Mouse (Mus musculus): ENCODE measurements around the gene Gpn3. TPM values are rescaled to one million over a fixed set of nuclear protein-coding genes. Genes with fewer than 3 reads are reported as not detected.
A peak's percentile ranks its signal among the peaks of the same experiment; 100 is the strongest.

Gpn3 gene
- polyA plus RNA-seq, 1 experiment from 2014 or later, result 72.8 TPM

GRCm38 (mm10) chr5:122399871-122400270 lies 28.2 kb downstream of the Gpn3 start:
- Histone ChIP-seq H3K36me3 (ENCODE audit: insufficient read depth, low read length) (peaks cover 43% of the 10 kb centered on the region), H3K4me3 (ENCODE audit: low read length) (no peak overlapping the region), H3K9me3 (ENCODE audit: low read length) (no peaks in the 10 kb centered on the region), H3K4me1 (ENCODE audit: insufficient read depth, low read length) (no peaks in the 10 kb centered on the region), H3K27ac (ENCODE audit: low read length) (no peak overlapping the region), H3K9ac (replicated peaks; ENCODE audit: low read length) (no peak overlapping the region), H3K27me3 (ENCODE audit: insufficient read depth, low read length) (no peaks in the 10 kb centered on the region), H3K4me2 (replicated peaks; ENCODE audit: low read depth, low read length) (no peak overlapping the region)
- ATAC-seq (ENCODE audit: low FRiP score, low TSS enrichment), result no peak
- 88% methylated on average over 8 of the region's 8 CpGs for WGBS

- no peak overlapping the region for H3K27ac ChIP-seq (ENCODE audit: low read length)
- no peaks in the 10 kb centered on the region for H3K4me1 ChIP-seq (ENCODE audit: insufficient read depth, low read length)
- no peak overlapping the region for H3K4me3 ChIP-seq (ENCODE audit: low read length)
- no peak overlapping the region for H3K4me2 ChIP-seq (replicated peaks; ENCODE audit: low read depth, low read length)
- 59% methylated on average over 18 of the region's 18 CpGs for WGBS
- H3K9ac ChIP-seq (replicated peaks; ENCODE audit: low read length), result no peak overlapping the region
- no peak for ATAC-seq (ENCODE audit: low FRiP score, low TSS enrichment)
- no peaks in the 10 kb centered on the region for H3K9me3 ChIP-seq (ENCODE audit: low read length)
- no peaks in the 10 kb centered on the region for H3K27me3 ChIP-seq (ENCODE audit: insufficient read depth, low read length)
- peaks cover 52% of the 10 kb centered on the region for H3K36me3 ChIP-seq (ENCODE audit: insufficient read depth, low read length)
Measured at GRCm38 (mm10) chr5:122400628-122401302, 29.1 kb downstream of the Gpn3 start.

- H3K4me1 ChIP-seq (ENCODE audit: insufficient read depth, low read length), result no peaks in the 10 kb centered on the region
- ATAC-seq (ENCODE audit: low FRiP score, low TSS enrichment), result no peak
- peaks cover 57% of the 10 kb centered on the region for H3K36me3 ChIP-seq (ENCODE audit: insufficient read depth, low read length)
- no peak overlapping the region for H3K27ac ChIP-seq (ENCODE audit: low read length)
- no peaks in the 10 kb centered on the region for H3K9me3 ChIP-seq (ENCODE audit: low read length)
- no peak overlapping the region for H3K9ac ChIP-seq (replicated peaks; ENCODE audit: low read length)
- no peak overlapping the region for H3K4me3 ChIP-seq (ENCODE audit: low read length)
- no peak overlapping the region for H3K4me2 ChIP-seq (replicated peaks; ENCODE audit: low read depth, low read length)
- 16% methylated on average over 8 of the region's 8 CpGs for WGBS
- H3K27me3 ChIP-seq (ENCODE audit: insufficient read depth, low read length), result no peaks in the 10 kb centered on the region
Measured at GRCm38 (mm10) chr5:122401303-122401640, 29.6 kb downstream of the Gpn3 start.

GRCm38 (mm10) chr5:122402160-122402559 lies 30.5 kb downstream of the Gpn3 start:
- H3K36me3 ChIP-seq (ENCODE audit: insufficient read depth, low read length), result peaks cover 57% of the 10 kb centered on the region
- WGBS, result 77% methylated on average over 13 of the region's 13 CpGs
- H3K27me3 ChIP-seq (ENCODE audit: insufficient read depth, low read length), result no peaks in the 10 kb centered on the region
- no peak overlapping the region for H3K27ac ChIP-seq (ENCODE audit: low read length)
- peak; percentile 32; the same call in 1 of the 2 replicates for ATAC-seq (ENCODE audit: low FRiP score, low TSS enrichment)
- H3K4me3 ChIP-seq (ENCODE audit: low read length), result no peak overlapping the region
- H3K4me2 ChIP-seq (replicated peaks; ENCODE audit: low read depth, low read length), result no peak overlapping the region
- 0 out of 2 replicates have a peak, but pooled peaks cover 3% of the 10 kb centered on the region for H3K9me3 ChIP-seq (ENCODE audit: low read length)
- H3K9ac ChIP-seq (replicated peaks; ENCODE audit: low read length), result no peak overlapping the region
- H3K4me1 ChIP-seq (ENCODE audit: insufficient read depth, low read length), result no peaks in the 10 kb centered on the region

GRCm38 (mm10) chr5:122402772-122403171 lies 31.1 kb downstream of the Gpn3 start:
- H3K36me3 ChIP-seq (ENCODE audit: insufficient read depth, low read length), result peaks cover 61% of the 10 kb centered on the region
- H3K4me1 ChIP-seq (ENCODE audit: insufficient read depth, low read length), result no peaks in the 10 kb centered on the region
- no peaks in the 10 kb centered on the region for H3K27me3 ChIP-seq (ENCODE audit: insufficient read depth, low read length)
- peak; percentile 21; the same call in 1 of the 2 replicates for ATAC-seq (ENCODE audit: low FRiP score, low TSS enrichment)
- no peak overlapping the region for H3K4me3 ChIP-seq (ENCODE audit: low read length)
- H3K9me3 ChIP-seq (ENCODE audit: low read length), result 0 out of 2 replicates have a peak, but pooled peaks cover 3% of the 10 kb centered on the region
- no peak overlapping the region for H3K27ac ChIP-seq (ENCODE audit: low read length)
- 86% methylated on average over 5 of the region's 5 CpGs for WGBS
- H3K9ac ChIP-seq (replicated peaks; ENCODE audit: low read length), result no peak overlapping the region
- no peak overlapping the region for H3K4me2 ChIP-seq (replicated peaks; ENCODE audit: low read depth, low read length)

- H3K27me3 ChIP-seq (ENCODE audit: insufficient read depth, low read length), result no peaks in the 10 kb centered on the region
- ATAC-seq (ENCODE audit: low FRiP score, low TSS enrichment), result no peak
- H3K27ac ChIP-seq (ENCODE audit: low read length), result no peak overlapping the region
- no peak overlapping the region for H3K4me3 ChIP-seq (ENCODE audit: low read length)
- H3K9ac ChIP-seq (replicated peaks; ENCODE audit: low read length), result no peak overlapping the region
- 0 out of 2 replicates have a peak, but pooled peaks cover 3% of the 10 kb centered on the region for H3K9me3 ChIP-seq (ENCODE audit: low read length)
- H3K4me2 ChIP-seq (replicated peaks; ENCODE audit: low read depth, low read length), result no peak overlapping the region
- no peaks in the 10 kb centered on the region for H3K4me1 ChIP-seq (ENCODE audit: insufficient read depth, low read length)
- peaks cover 61% of the 10 kb centered on the region for H3K36me3 ChIP-seq (ENCODE audit: insufficient read depth, low read length)
- WGBS, result 90% methylated on average over 12 of the region's 12 CpGs
Measured at GRCm38 (mm10) chr5:122403362-122403761, 31.7 kb downstream of the Gpn3 start.

- H3K9me3 ChIP-seq (ENCODE audit: low read length), result peaks cover 7% of the 10 kb centered on the region; the same call in 1 of the 2 replicates
Measured at GRCm38 (mm10) chr5:122405537-122405936, 33.9 kb downstream of the Gpn3 start.

GRCm38 (mm10) chr5:122409692-122410645 lies 38.3 kb downstream of the Gpn3 start:
- Histone ChIP-seq H3K4me1 (ENCODE audit: insufficient read depth, low read length) (peaks cover 4% of the 10 kb centered on the region; the same call in 1 of the 2 replicates), H3K27ac (ENCODE audit: low read length) (no peak overlapping the region), H3K9me3 (ENCODE audit: low read length) (peaks cover 8% of the 10 kb centered on the region; the same call in 1 of the 2 replicates), H3K9ac (replicated peaks; ENCODE audit: low read length) (no peak overlapping the region), H3K27me3 (ENCODE audit: insufficient read depth, low read length) (no peaks in the 10 kb centered on the region), H3K36me3 (ENCODE audit: insufficient read depth, low read length) (peaks cover 36% of the 10 kb centered on the region), H3K4me3 (ENCODE audit: low read length) (no peak overlapping the region), H3K4me2 (replicated peaks; ENCODE audit: low read depth, low read length) (no peak overlapping the region)
- no peak for ATAC-seq (ENCODE audit: low FRiP score, low TSS enrichment)
- 88% methylated on average over 19 of the region's 19 CpGs for WGBS

More at GRCm38 (mm10) chr5:122405537-122405936, 33.9 kb downstream of the Gpn3 start:
- H3K4me1 ChIP-seq (ENCODE audit: insufficient read depth, low read length), result no peaks in the 10 kb centered on the region
- H3K36me3 ChIP-seq (ENCODE audit: insufficient read depth, low read length), result peaks cover 62% of the 10 kb centered on the region
- no peaks in the 10 kb centered on the region for H3K27me3 ChIP-seq (ENCODE audit: insufficient read depth, low read length)
- H3K4me3 ChIP-seq (ENCODE audit: low read length), result no peak overlapping the region
- H3K4me2 ChIP-seq (replicated peaks; ENCODE audit: low read depth, low read length), result no peak overlapping the region
- 79% methylated on average over 10 of the region's 10 CpGs for WGBS
- H3K27ac ChIP-seq (ENCODE audit: low read length), result no peak overlapping the region
- ATAC-seq (ENCODE audit: low FRiP score, low TSS enrichment), result no peak
- no peak overlapping the region for H3K9ac ChIP-seq (replicated peaks; ENCODE audit: low read length)

GRCm38 (mm10) chr5:122411892-122412291 lies 40.2 kb downstream of the Gpn3 start:
- 73% methylated on average over 5 of the region's 5 CpGs for WGBS
- peaks cover 4% of the 10 kb centered on the region; the same call in 1 of the 2 replicates for H3K4me1 ChIP-seq (ENCODE audit: insufficient read depth, low read length)
- H3K4me2 ChIP-seq (replicated peaks; ENCODE audit: low read depth, low read length), result no peak overlapping the region
- no peak overlapping the region for H3K9ac ChIP-seq (replicated peaks; ENCODE audit: low read length)
- no peak overlapping the region for H3K27ac ChIP-seq (ENCODE audit: low read length)
- H3K9me3 ChIP-seq (ENCODE audit: low read length), result peaks cover 5% of the 10 kb centered on the region; the same call in 1 of the 2 replicates
- no peak for ATAC-seq (ENCODE audit: low FRiP score, low TSS enrichment)
- peaks cover 16% of the 10 kb centered on the region for H3K36me3 ChIP-seq (ENCODE audit: insufficient read depth, low read length)
- H3K27me3 ChIP-seq (ENCODE audit: insufficient read depth, low read length), result no peaks in the 10 kb centered on the region
- no peak overlapping the region for H3K4me3 ChIP-seq (ENCODE audit: low read length)
